Mouse (Mus musculus): ENCODE results near the gene Lipa.

The Lipa gene

DNA sequence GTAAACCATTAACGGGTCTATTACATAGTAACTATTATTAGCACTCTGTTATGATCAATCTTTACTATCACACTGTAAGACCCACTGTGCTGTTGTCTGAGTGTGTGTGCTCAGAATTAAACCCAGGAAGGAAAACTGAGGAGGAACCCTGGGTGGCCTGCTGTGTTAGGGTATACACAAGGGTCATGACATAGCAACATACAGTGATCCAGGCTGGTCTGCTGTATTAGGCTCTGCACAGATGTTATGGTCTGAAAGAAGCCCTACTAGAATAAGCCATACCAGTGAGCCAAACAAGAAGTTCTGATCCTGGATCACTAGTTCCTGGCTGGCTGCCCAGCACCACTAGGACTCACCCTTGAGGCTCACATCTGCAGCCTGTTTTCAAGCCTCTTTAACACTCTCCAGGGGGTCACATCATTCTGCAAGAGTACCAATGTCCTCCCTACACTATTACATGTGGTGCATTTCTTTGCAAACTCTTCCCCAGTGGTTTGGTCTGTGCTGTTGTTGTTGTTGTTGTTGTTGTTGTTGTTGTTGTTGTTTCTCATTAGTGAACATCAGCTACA lies 65.7 kb downstream of the Lipa start:
- DNase-seq = no peak

DNA sequence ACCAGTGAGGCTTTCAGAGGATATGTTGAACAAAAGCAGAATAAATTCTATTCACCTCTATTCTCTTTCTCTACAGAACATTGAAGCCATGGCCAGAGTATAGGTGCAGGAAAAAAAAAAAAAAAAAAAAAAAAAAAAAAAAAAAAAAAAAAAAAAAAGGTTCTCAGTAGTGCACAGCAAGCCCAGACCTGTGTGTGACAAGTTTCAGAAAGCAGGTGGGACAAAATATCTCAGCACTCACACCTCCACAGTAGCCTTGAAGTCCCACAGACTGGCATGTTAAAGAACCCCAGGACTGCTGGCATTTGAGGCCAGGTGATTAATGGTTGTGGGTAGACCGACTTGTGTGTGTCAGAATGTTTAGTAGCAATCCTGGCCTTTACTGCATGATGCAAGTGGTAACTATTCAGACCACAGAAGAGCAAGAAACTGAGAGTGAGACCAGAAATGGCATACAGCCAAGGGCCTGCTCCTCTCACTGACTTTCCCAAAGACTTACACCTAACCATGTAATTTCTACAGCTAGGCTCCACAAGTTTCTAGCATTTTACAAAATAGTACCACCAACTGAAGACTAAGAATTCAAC lies 76.4 kb downstream of the Lipa start:
- no peak for DNase-seq

DNA sequence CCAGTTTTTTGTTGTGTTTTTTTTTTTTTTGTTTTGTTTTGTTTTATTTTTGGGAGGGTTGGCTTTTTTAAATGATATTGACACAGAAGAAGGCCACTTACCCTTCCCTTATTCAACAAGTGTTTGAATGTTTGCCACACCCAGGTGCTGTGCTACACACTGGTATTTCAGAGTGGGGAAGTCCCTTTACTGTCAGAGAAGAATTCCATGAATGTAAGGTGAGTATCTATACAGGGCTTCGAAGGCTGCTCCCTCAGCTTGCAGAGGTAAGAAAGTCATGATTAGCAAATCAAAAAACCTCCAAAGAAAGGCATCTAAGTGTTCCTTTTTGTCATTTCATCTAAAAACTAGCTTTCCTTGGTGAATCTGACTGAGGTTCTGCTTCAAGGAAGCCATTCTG lies 78.4 kb downstream of the Lipa start:
- DNase-seq = no peak

DNA sequence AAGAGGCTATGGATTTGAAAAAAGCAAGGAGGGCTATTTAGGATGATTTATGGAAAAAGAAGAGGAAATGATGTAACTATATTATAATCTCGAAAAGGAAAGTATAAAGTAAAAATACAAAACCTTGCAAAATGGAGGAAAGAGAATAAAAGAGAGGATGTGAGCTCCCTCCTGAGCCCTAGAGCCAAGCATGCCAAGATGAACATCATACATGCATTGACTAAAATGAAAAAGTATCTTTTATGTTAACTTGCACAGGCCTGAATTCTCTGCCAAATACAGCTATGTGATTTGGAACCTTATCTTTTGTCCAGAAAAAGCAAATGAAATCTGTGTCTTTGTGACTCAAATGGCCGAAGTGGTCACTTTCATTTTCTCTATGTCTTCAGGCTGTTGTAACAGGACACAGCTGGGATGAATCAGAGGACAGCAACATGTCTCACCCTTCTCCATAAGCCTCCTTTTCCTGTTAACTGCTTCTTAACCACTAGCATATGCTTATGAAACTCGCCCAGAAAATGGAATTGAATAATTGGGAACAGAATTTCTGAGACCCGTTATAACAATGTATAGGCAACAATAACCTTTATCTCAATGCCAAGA lies 81.8 kb downstream of the Lipa start:
- no peak for DNase-seq

DNA sequence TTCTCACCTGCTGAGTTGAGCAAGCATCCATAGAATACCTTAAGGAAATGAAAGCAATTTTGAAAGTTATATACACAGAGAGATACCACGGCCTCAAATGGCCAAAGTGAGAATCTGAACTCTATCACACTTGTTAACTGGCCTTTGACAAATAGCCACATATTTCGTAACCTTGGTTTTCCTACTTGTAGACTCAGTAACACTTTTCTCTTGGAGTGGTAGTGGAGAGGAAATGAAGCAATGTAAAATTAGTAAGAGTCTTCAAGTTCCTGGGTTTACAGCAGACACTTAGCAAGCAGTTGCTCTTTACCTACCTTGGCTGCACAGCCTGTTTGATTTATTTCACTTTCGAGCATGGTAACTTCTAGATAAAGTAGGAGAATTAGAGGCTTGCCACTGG lies 82.5 kb downstream of the Lipa start:
- no peak for DNase-seq

Measured in right cerebral cortex, postnatal 14 days (tissue).